Mouse (Mus musculus): ENCODE results near the gene Cfap61. TPM values are rescaled to one million over a fixed set of nuclear protein-coding genes. Genes with fewer than 3 reads are reported as not detected.

Gene Cfap61
- polyA plus RNA-seq, 1 experiment: not detected

DNA sequence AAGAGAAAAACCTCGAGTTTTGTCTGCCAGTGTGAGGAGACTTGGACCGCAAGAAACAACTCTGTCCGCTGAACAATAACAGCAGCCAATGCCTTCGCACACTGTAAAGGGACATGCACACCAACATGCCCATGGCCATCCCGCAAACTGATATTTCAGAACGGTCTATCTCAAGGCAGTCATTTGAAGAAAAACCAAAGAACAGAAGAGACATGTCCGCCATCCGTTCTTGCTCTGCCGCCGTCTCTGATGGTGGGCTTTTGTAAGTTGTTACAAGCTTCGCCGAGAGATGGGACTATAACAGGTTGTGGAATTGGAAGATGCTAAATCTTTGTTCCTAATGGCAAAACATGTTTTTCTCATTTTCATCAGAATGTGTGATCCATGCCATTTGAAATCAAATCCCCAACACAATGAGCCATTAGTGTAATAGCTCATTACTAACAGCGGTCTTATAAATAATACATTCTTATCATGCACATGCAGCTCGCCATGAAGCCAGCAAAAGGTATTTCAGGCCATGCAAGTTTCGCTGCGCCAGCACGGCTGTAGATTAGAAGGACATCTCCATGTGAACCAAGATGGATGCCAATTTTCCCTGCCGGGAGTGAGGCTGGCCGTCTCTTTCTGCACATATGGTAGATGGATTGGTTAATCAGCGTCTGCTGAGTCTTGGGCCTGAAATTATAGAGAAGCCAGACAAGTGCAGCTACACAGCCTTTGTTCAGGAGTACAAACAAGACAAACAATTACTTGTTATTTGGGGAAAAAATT lies 36.8 kb downstream of the Cfap61 start:
- H3K27ac ChIP-seq (ENCODE audit: insufficient read depth, low read depth, low read length): no peak overlapping the region
- H3K4me1 ChIP-seq (ENCODE audit: control insufficient read depth, insufficient read depth, insufficient read length, low read length): no peaks in the 10 kb centered on the region
- TF ChIP-seq CTCF (IDR thresholded peaks at IDR 0.05; ENCODE audit: extremely low read depth, insufficient read length, insufficient replicate concordance, low read depth, low read length) (no peak), POLR2A (IDR thresholded peaks at IDR 0.05; ENCODE audit: low read depth, low read length) (no peak)
- no peak overlapping the region for H3K4me3 ChIP-seq (ENCODE audit: low read depth, low read length)
- WGBS: 90% methylated on average over 20 of the region's 20 CpGs
- no peaks in the 10 kb centered on the region for H3K27me3 ChIP-seq (ENCODE audit: control insufficient read depth, insufficient read depth, low read length)
- H3K36me3 ChIP-seq (ENCODE audit: control insufficient read depth, insufficient read depth, low read length): no peaks in the 10 kb centered on the region

DNA sequence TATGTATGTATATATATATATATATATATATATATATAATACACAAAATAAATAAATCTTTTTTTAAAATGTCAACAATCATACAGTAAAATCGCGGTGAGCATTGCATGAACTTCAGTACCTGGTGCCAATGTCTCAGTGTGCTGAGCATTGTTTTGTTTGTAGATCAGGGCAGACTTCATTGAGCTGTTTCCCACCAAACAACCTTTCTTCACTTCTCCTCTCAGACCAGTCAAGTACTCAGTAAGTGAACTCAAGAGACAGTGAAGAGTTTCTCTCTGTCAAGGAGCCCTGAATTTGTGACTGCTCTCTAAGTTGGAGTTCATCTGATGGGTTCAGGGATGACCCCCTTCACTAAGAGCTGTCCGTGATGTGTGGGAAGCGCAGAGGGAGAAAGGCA lies 38.0 kb downstream of the Cfap61 start:
- WGBS: 88% methylated on average over 4 of the region's 4 CpGs
- no peak for TF ChIP-seq CTCF (IDR thresholded peaks at IDR 0.05; ENCODE audit: extremely low read depth, insufficient read length, insufficient replicate concordance, low read depth, low read length)
- no peak for TF ChIP-seq POLR2A (IDR thresholded peaks at IDR 0.05; ENCODE audit: low read depth, low read length)

DNA sequence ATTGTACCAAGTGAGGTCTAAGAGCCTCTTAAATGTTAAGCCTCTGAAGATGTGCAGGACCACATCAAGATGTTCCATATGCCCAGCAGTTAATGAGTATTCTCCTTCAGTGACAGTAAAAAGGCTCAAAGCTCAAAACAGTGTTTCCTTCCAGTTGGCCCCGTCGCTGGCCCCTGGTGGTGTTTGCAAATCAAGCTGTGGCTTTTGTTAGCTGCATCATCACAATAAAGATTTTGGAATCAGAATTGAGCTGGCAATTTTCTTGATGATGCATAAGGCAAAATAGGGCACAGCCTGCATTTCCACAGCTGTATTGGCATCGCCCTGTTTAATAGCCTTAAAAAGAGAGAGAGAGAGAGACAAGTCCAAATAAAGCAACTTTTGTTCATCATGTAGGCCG lies 45.0 kb downstream of the Cfap61 start:
- no peak overlapping the region for H3K27ac ChIP-seq (ENCODE audit: insufficient read depth, low read depth, low read length)
- H3K36me3 ChIP-seq (ENCODE audit: control insufficient read depth, insufficient read depth, low read length): no peaks in the 10 kb centered on the region
- no peaks in the 10 kb centered on the region for H3K4me1 ChIP-seq (ENCODE audit: control insufficient read depth, insufficient read depth, insufficient read length, low read length)
- no peaks in the 10 kb centered on the region for H3K27me3 ChIP-seq (ENCODE audit: control insufficient read depth, insufficient read depth, low read length)
- 81% methylated on average over 4 of the region's 4 CpGs for WGBS
- no peak overlapping the region for H3K4me3 ChIP-seq (ENCODE audit: low read depth, low read length)
- no peak for TF ChIP-seq POLR2A (IDR thresholded peaks at IDR 0.05; ENCODE audit: low read depth, low read length)
- TF ChIP-seq CTCF (IDR thresholded peaks at IDR 0.05; ENCODE audit: extremely low read depth, insufficient read length, insufficient replicate concordance, low read depth, low read length): no peak

More for the DNA sequence above, 38.0 kb downstream of the Cfap61 start:
- Histone ChIP-seq H3K27ac (ENCODE audit: insufficient read depth, low read depth, low read length) (no peak overlapping the region), H3K4me1 (ENCODE audit: control insufficient read depth, insufficient read depth, insufficient read length, low read length) (no peaks in the 10 kb centered on the region), H3K4me3 (ENCODE audit: low read depth, low read length) (no peak overlapping the region), H3K36me3 (ENCODE audit: control insufficient read depth, insufficient read depth, low read length) (no peaks in the 10 kb centered on the region), H3K27me3 (ENCODE audit: control insufficient read depth, insufficient read depth, low read length) (no peaks in the 10 kb centered on the region)

DNA sequence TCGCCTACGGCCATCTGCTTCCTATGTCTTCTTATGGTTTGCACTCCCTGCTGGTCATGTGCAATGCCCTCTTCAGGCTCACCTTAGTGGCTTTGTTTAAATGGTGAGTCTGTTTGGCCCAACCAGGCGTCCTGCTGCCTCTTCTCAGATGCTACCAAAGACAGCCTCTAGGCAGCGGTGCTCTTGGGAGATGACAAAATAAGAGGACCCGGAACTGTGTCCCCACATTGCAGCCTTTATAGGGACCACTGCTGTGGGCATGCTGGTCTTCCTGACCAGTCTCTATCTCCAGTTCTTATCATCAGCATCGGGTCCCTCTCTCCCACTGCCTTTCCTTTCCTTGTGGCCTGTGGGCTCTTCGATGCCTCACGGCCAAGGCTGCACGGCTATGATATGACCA lies 46.3 kb downstream of the Cfap61 start:
- H3K27me3 ChIP-seq (ENCODE audit: control insufficient read depth, insufficient read depth, low read length): no peaks in the 10 kb centered on the region
- H3K36me3 ChIP-seq (ENCODE audit: control insufficient read depth, insufficient read depth, low read length): no peaks in the 10 kb centered on the region
- WGBS: 85% methylated on average over 9 of the region's 9 CpGs

DNA sequence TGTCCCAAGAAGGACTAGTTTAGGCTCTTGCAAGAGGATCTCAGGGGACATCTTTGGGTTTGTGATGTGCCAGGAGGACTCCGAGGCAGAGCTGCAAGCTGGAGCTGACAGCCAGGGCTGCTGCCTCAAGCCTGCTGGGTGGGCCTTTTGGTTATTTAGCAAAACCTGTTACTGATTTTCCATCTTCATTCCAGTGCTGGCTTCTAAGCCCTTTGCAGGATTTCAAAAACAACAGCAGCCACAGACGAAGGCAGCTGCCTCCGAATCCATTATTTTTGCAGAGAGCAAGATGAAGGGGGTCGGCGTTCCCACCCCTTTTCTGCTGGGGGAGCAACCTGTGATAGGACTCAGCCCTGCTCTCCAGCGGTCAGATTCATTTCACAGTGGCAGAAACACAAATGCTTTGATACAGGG lies 47.1 kb downstream of the Cfap61 start:
- Histone ChIP-seq H3K4me1 (ENCODE audit: control insufficient read depth, insufficient read depth, insufficient read length, low read length) (no peaks in the 10 kb centered on the region), H3K27ac (ENCODE audit: insufficient read depth, low read depth, low read length) (no peak overlapping the region), H3K27me3 (ENCODE audit: control insufficient read depth, insufficient read depth, low read length) (no peaks in the 10 kb centered on the region), H3K4me3 (ENCODE audit: low read depth, low read length) (no peak overlapping the region), H3K36me3 (ENCODE audit: control insufficient read depth, insufficient read depth, low read length) (no peaks in the 10 kb centered on the region)
- WGBS: 72% methylated on average over 6 of the region's 6 CpGs
- TF ChIP-seq POLR2A (IDR thresholded peaks at IDR 0.05; ENCODE audit: low read depth, low read length) (no peak), CTCF (IDR thresholded peaks at IDR 0.05; ENCODE audit: extremely low read depth, insufficient read length, insufficient replicate concordance, low read depth, low read length) (no peak)

More for the DNA sequence above, 46.3 kb downstream of the Cfap61 start:
- no peak overlapping the region for H3K27ac ChIP-seq (ENCODE audit: insufficient read depth, low read depth, low read length)
- no peaks in the 10 kb centered on the region for H3K4me1 ChIP-seq (ENCODE audit: control insufficient read depth, insufficient read depth, insufficient read length, low read length)
- TF ChIP-seq CTCF (IDR thresholded peaks at IDR 0.05; ENCODE audit: extremely low read depth, insufficient read length, insufficient replicate concordance, low read depth, low read length) (no peak), POLR2A (IDR thresholded peaks at IDR 0.05; ENCODE audit: low read depth, low read length) (no peak)
- H3K4me3 ChIP-seq (ENCODE audit: low read depth, low read length): no peak overlapping the region

DNA sequence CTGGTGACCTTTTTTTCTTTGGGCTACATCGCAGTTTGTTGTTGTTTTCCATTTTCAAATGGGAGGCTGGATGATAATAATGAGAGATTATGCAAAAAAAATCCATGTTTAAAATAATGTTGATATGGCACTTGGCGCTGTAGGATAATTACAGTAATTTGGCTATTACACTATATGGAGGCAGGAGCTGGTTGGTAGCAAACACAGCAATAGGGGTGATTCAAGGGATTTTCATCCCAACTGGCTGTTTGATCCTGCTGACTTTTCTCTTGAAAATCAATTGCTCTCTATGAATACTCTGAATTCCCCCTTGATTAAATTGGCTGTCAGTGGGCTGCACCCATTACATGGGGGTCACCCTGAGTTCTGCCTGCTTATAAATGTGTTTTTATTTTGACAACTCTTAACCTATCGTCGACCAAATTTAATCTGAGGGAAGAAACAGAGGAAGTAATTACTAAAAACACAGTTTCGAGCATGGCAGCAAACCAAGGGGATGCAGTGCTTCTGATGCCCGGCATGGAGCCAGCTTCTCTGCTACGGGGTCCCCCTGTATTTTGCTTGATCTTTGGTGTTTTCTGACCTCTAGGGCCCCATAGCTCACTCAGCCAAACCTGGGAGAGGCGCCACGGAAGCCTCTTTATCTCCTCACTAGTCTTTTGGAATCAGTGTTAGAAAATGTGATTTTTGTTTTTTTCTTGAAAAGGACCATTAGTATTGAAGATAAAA lies 47.9 kb downstream of the Cfap61 start:
- TF ChIP-seq CTCF (IDR thresholded peaks at IDR 0.05; ENCODE audit: extremely low read depth, insufficient read length, insufficient replicate concordance, low read depth, low read length) (no peak), POLR2A (IDR thresholded peaks at IDR 0.05; ENCODE audit: low read depth, low read length) (no peak)
- H3K27ac ChIP-seq (ENCODE audit: insufficient read depth, low read depth, low read length): no peak overlapping the region
- 76% methylated on average over 9 of the region's 9 CpGs for WGBS

DNA sequence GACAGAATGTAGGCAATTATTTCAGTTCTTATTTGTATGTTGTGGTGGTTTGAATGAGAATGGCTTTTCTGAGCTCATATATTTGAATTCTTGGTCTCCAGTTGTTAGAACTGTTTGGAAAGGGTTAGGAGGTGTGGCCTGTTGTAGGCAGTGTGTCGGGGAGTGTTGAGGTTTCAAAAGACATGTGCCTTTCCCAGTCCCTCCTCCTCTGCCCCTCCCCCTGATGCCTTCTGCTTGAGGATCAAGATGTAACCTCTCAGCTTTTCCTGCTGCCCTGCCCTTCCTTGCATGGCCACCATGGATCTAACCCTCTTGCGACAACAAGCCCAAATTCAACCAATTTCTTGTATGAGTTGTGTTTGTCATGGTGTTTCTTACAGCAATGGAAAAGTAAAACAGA lies 53.2 kb downstream of the Cfap61 start:
- H3K4me1 ChIP-seq (ENCODE audit: control insufficient read depth, insufficient read depth, insufficient read length, low read length): no peaks in the 10 kb centered on the region
- no peak overlapping the region for H3K4me3 ChIP-seq (ENCODE audit: low read depth, low read length)
- TF ChIP-seq CTCF (IDR thresholded peaks at IDR 0.05; ENCODE audit: extremely low read depth, insufficient read length, insufficient replicate concordance, low read depth, low read length): no peak
- no peak for TF ChIP-seq POLR2A (IDR thresholded peaks at IDR 0.05; ENCODE audit: low read depth, low read length)
- H3K27me3 ChIP-seq (ENCODE audit: control insufficient read depth, insufficient read depth, low read length): no peaks in the 10 kb centered on the region
- no peak overlapping the region for H3K27ac ChIP-seq (ENCODE audit: insufficient read depth, low read depth, low read length)
- H3K36me3 ChIP-seq (ENCODE audit: control insufficient read depth, insufficient read depth, low read length): no peaks in the 10 kb centered on the region
- WGBS: 73% methylated on average over 2 of the region's 2 CpGs

More for the DNA sequence above, 47.9 kb downstream of the Cfap61 start:
- Histone ChIP-seq H3K4me3 (ENCODE audit: low read depth, low read length) (no peak overlapping the region), H3K36me3 (ENCODE audit: control insufficient read depth, insufficient read depth, low read length) (no peaks in the 10 kb centered on the region), H3K4me1 (ENCODE audit: control insufficient read depth, insufficient read depth, insufficient read length, low read length) (no peaks in the 10 kb centered on the region), H3K27me3 (ENCODE audit: control insufficient read depth, insufficient read depth, low read length) (no peaks in the 10 kb centered on the region)
